Mouse (Mus musculus): Measurements from ENCODE around the gene Efnb1.
"Not testable (repeated sequence)": the region's sequence is repeated elsewhere in the genome, so short reads cannot be mapped to it uniquely, and the experiment has no call there.

The Efnb1 gene

DNA sequence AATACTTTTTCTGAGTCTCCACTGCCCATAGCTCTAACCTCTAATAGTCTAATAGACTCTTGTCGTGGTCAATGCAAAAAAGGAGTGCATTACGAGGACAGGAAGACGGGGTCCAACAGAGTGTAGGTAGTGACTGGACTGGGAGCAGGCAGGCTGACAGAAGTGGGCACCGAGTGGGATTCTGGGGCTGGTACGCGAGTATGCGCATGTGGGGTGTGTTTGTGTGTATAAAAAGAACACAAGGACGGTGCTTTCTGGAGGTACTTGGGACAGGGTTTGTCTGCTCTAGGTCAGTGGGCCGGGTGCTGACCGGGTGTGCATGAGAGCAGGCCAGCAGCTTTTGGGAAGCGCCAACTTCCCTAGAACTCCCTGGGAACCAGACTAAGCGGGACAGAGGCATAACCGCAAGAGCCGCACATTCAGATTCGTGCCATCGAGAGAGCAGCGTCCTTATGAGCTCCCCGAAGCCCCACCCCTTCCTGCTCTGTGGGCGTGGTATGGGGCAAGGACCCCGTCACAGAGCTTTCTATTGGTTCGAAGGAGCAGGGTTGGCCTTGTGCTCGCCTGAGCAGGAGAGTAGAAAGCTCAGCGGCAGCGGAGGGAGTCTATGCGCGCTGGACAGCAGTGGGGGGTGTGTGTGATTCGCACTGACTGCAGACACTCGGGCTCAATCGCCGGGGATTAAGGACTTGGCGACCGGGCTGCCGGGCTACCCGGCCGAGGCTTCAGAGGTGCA, at the start of gene Efnb1:
Gene Efnb1 (plus strand): TSS at position 608 of the 736 bp plus-strand sequence.
- peak; percentile 70 to 76 for DNase-seq (ENCODE audit: low read depth in 2 of 2, low spot score in 2 of 2)

GRCm38 (mm10) chrX:99092704-99093103, 43.2 kb upstream of the Efnb1 start:
- no peak for DNase-seq (ENCODE audit: low read depth in 2 of 2, low spot score in 2 of 2)

DNA sequence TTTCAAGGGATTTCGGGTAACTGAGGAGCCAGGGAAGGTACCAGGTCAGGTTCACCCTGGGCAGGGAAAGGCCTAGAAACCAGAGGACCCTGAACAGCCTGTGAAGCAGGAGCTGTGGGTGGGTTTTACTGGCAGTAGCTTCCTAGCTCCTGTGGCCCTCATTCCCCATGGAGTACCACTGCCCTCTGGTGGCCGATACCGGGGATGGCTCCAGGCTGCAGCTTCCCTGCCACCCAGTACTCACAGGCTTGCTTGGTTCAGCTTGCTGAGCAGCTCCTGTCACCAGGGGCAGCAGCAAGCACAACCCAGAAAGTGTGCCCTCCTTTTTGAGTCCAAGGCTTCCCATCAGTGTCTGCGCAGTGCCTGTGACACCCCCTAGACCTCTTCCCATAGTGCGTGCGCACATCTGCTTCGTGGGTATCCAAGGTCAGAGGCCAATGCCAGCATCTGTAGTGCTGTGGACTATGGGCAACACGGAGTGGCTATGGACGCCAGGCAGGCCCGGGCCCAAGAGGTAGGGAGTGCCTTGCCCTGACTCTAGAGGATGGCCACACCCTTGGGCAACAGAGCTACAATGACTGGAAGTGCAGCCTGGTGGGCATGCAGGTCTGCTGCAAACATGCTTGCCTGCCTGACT, 24.7 kb upstream of the Efnb1 start:
- not testable (repeated sequence) for DNase-seq (ENCODE audit: low read depth in 2 of 2, low spot score in 2 of 2)

DNA sequence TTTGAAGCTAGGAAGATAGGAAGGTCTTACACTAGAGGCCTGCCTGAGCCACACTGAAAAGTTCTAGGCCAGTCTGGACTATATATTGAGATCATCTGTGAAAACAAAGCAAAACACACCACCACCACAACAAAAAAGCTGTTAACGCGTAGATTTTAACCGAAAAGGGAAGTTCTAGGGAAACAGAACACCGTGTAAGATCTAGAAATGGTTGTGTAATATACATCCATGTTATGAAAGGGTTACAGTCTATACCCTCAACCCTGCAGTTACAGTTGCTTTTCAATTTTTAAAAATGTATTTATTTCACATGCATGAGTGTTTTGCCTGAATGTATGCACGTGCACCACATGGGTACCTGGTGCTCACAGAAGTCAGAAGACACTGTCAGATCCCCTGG, 16.4 kb upstream of the Efnb1 start:
- DNase-seq (ENCODE audit: low read depth in 2 of 2, low spot score in 2 of 2): no peak

DNA sequence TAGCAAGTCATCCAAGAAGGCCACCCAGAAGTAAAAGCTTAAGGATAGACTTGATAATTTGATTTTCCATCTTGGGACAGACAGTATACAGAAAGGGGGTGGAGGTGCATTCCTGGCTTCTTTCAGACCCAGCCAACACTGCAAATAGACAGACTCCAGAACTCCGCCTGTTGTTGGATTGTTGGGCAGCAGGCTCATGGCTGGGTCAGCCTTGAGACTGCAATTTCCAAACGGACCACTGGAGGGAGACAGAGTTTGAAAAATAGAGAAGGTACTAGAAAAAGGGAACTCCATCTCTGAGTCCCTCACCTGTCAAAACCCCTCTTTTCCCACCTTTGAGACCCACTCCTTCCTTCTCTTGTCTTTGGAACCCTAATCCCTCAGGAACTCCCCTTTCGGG, 5.9 kb upstream of the Efnb1 start:
- peak; percentile 36 to 48 for DNase-seq (ENCODE audit: low read depth in 2 of 2, low spot score in 2 of 2)

DNA sequence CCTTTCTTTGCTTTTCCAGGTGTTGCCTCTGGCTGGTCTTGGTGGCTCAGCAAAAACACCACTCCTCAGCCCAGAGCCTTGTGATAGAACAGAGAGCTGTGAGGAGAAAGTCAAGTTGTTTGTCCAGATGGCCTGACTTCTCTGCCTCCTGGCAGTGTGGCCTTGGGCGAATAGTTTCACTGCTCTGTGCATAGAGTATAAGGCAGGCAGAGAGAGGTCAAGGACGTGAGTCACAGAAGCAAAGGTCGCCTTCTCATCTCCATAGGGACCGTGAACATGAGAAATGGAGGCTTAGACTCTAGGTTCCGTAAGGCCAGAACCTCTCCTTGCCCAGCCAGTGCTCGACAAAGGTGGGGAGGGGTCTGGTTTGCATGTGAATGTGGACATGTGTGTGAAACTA, 3.4 kb upstream of the Efnb1 start:
- DNase-seq (ENCODE audit: low read depth in 2 of 2, low spot score in 2 of 2): no peak

DNA sequence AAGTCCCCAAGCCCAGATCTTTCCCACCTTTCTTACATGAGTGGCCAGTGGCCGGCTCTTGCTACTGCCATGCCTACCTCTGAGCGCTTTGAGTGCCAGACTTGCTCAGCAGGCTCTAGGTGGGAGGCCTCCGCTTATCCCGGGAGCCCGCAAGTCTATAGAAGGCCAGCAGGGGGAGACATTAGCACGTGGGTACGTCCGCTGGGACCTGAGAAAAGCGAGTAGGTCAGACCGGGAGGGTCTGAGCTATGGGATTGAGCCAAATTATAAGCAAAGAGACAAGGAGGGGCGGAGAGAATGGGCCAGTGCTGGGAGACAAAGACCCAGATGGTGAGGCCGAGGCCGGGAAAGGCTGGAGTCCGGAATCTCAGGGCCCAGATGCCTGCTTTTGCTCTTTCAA, 1.0 kb upstream of the Efnb1 start:
- peak; percentile 61 to 70 for DNase-seq (ENCODE audit: low read depth in 2 of 2, low spot score in 2 of 2)

- peak; percentile 3 to 22 for DNase-seq (ENCODE audit: low read depth in 2 of 2, low spot score in 2 of 2)
Measured at GRCm38 (mm10) chrX:99136431-99136966, 569 bp downstream of the Efnb1 start.

GRCm38 (mm10) chrX:99137143-99137870, 1.4 kb downstream of the Efnb1 start:
- no peak for DNase-seq (ENCODE audit: low read depth in 2 of 2, low spot score in 2 of 2)

DNA sequence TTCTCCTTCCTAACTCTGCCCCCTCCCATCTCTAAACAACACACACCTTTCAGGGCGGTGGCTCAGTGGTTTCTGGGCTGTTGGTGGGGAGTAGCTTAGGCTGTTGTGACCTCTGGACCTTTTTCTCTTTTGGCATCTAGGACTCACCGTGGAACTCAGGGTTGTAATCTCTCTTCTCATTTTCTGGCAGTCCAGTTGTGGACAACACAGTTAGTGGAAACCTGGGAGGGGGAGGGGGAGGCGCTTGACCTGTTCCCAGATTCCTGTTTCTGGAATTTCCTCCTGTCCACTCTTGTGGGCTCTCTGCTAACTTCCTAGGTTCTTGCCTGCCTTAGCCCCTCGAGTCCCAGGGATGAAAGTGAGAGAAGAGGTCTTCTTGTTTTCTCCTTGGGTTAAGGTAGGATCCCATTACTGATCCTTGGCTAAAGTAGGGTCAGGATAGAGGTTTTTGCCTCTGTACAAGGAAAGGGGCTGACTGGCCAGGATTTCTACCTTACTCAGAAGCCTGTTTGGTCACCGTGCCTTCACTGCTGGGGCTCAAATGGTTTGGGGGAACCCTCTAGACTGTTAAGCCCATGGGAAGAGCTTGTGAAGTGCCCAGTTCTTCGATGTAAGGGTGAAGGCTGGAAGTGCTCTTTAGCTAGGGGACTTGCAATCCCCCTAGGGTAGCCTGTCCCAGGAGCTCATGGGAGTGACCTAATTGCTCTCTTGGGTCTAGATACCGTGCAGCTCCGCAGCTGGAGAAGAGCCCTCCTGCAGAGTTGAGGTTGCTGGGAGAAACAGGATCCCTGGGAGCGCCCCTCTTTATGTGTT, 2.2 kb downstream of the Efnb1 start:
- no peak for DNase-seq (ENCODE audit: low read depth in 2 of 2, low spot score in 2 of 2)

- no peak for DNase-seq (ENCODE audit: low read depth in 2 of 2, low spot score in 2 of 2)
Measured at GRCm38 (mm10) chrX:99141079-99141478, 5.1 kb downstream of the Efnb1 start.

- no peak for DNase-seq (ENCODE audit: low read depth in 2 of 2, low spot score in 2 of 2)
Measured at GRCm38 (mm10) chrX:99141900-99142299, 6.0 kb downstream of the Efnb1 start.

DNA sequence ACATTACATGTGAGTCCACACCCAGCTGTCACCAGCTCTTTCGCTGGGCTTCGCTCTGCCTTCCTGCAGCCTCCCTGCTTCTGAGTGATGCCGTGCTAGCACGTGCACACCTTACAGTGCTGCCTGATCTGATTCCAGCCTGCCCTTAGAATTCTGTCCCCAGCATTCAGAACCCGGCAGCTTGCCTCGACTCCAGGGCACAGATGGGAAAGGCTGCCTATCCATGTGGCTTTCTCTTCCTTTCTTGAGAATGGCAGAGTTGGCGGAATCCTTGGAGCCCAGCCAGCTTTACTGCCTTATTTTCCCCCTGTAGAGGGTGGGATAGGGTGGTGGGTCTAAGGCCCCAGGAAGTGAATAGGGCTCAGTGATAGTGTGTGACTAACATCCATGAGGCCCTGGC, 9.6 kb downstream of the Efnb1 start:
- no peak for DNase-seq (ENCODE audit: low read depth in 2 of 2, low spot score in 2 of 2)

DNA sequence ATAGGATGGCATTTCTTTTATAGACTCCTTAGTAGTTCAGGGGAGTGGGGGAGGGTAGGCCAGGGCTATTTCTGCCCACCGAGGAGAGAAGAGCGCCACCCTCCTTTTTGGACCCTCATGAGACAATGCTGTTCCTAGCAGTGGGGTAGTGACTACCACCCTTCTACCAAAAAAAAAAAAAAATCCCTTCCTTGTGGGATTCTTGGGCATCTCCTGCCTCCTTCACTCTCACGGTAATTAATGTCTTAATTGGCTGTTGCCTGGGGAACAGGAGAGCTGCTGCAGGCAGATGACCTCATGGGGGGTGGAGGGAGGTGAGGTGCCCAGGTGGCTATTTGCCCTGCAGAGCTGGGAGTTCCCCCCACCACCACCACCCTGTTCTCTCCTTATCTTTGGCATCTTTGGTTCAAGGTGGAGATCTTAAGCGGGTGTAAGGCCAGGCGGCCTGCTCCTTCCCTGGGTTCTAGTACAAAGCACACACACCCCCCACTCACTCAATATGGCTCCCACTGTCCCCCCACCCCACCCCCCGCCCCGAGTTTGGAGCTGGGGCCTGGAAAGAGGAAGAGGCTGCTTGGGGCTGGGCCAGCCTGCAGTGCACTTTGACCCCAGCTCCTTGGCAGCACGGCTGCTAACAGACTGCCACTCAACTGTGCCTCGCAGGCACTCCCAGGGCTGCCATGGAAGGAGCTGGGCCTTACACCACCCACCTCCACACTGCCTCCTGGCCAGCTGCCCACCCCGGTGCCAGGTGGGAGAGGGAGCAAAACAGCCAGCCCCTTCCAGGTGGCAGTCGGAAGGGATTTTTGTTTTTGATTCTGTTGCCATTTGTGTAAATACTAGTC, 12.4 kb downstream of the Efnb1 start:
- DNase-seq (ENCODE audit: low read depth in 2 of 2, low spot score in 2 of 2): no peak

DNA sequence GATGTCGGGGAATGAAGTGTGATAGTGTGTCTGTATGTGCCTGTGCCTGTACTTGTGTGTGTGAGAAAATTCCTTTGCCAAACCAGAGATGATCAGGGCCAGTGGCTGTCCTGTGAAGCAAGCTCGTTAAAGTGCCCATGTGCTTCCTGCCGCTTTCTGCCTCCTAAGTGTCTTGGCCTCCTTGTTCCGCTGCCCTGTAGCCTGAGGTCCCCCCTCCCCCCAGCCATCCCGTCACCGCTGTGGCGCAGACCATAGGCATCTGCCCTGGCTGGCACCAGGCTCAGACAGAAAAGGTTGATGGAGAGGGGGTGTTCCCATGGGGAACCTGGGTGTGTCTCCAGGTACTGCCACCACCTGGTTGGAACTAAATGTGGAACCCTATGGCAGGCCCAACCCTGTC, 13.1 kb downstream of the Efnb1 start:
- no peak for DNase-seq (ENCODE audit: low read depth in 2 of 2, low spot score in 2 of 2)

DNA sequence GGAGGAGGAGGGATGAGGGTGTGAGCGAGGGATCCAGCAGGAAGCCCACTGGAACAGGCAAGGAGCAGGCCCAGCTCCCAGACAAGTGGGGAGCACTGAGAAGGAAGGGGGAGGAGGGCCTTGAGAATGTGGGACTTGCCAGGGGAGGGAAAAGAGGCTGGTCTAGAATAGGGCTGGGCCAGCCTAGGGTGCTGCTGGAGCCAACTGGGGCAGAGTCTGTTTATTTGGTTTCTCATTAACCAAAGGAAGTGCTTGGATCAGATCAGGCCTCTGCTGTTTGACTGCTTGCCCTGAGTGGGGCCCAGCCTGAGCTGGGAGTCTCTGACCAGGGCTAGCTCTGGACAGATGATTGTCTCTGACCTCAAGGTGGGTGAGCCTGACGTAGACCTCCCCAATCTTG, 14.0 kb downstream of the Efnb1 start:
- no peak for DNase-seq (ENCODE audit: low read depth in 2 of 2, low spot score in 2 of 2)

- DNase-seq (ENCODE audit: low read depth in 2 of 2, low spot score in 2 of 2): no peak
Measured at GRCm38 (mm10) chrX:99150712-99151111, 14.8 kb downstream of the Efnb1 start.

DNA sequence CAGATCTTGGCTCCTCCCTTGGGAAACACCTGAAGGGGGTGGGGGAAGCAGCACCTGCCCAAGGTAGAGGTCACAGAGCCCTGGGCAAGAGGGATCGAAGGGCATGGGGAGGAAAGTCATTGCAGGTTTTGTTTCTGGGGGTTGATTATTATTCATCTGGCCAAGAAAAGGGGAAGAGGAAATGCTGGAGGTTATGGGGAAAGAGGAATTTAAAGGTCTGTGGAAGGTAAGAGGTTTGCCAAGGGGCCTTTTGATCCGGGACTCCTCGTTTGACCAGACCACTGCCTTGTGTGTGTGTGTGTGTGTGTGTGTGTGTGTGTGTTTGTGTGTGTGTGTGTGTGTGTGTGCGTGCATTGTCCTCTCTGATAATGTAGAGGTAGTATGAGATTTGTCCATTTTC, 15.5 kb downstream of the Efnb1 start:
- DNase-seq (ENCODE audit: low read depth in 2 of 2, low spot score in 2 of 2): no peak

GRCm38 (mm10) chrX:99152141-99152540, 16.2 kb downstream of the Efnb1 start:
- no peak for DNase-seq (ENCODE audit: low read depth in 2 of 2, low spot score in 2 of 2)

DNA sequence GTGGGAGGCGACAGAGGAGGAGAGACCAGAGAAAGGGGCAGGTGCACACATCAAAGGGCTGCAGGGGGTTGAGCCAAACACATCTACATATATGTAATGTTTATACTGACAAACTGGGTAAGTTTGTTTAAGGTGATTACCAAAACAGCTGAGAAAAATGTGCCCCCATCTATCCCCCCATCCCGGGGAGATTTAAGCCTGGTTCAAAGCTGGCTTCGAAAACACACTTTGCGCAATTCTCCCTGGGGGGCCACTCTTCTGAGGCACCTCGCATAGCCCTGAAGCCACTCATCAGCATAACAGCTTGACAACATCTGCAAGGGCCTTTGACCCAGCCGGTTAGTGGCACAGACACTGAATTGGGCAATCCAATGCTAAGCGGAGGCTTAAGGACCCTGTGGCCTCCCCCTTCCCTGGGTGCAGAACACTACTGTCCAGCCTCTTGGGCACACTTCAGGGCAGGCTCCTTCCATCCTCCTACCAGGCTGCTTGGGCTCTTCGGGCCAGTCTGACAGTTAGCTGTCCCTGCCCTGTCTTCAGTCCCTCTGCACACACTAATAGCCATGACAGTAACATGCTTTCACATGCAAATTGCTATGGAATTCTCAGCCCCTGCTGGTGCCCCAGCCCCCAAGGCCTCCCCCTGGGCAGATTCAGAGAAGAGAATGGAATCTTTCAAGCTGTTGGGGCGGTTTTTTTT, 16.8 kb downstream of the Efnb1 start:
- DNase-seq (ENCODE audit: low read depth in 2 of 2, low spot score in 2 of 2): no peak

All from CD8-positive naive resting alpha-beta T cell, adult 2 months (primary cell).